Mouse (Mus musculus): ENCODE data around the gene B830017H08Rik.

DNA sequence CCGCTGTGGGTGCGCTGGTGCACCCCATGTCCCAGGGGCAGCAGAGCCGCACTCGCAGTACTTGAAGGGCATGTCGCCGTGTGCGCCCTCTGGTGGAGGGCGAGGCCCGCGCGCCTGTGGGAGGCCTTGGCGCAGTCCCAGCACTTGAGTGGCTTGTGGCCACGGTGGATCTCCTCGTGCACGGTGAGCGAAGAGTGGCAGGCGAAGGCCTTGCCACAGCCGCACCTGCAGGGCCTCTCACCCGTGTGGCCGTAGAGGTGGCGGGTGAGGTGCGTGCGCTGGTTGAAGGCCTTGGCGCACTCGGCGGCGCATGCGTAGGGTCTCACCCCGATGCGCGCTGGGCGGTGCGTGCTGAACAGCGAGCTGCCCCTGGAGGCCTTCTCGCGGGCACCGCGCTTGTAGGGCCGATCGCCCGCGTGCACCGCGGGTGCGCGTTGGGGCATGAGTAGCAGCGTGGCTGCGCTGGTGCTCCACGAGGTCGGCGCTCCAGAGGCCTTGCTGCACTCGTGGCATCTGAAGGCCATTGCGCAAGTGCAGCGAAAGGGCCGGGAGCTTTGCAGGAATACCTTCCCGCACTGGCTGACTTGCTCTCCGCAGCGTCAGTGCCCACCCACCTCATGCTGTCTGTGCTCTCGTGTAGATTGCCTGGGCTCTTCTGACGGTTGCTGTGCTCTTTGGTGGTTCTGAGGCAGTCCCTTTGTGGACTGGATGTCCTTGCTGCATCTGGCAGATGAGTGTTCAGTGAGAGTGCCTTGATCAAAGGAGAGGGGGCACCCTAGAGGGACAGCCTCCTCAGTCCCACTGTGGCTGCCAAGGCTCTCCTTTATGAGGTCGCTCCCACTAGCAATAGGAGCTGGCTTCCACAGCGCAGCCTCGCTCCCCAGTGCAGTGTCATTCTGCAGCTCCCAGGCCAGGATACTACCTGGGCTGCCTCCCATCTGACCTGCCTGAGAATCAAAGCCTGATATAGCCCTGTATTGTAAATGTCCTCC is 17.2 kb upstream of the B830017H08Rik start:
- TF ChIP-seq POLR2A (IDR thresholded peaks at IDR 0.05; ENCODE audit: control insufficient read depth, extremely low read depth, insufficient read depth, low read length, poor library complexity) = no peak
- TF ChIP-seq CTCF (IDR thresholded peaks at IDR 0.05; ENCODE audit: borderline replicate concordance, control insufficient read depth, extremely low read depth, insufficient read depth, low read length, poor library complexity) = peak; percentile 99
